Mouse (Mus musculus): ENCODE results near the gene Ahcy.
"Not testable (repeated sequence)": the region's sequence is repeated elsewhere in the genome, so short reads cannot be mapped to it uniquely, and the experiment has no call there.

Ahcy gene

GRCm38 (mm10) chr2:155074766-155075330 is 551 bp upstream of the Ahcy start:
- DNase-seq (ENCODE audit: low spot score), result no peak

- DNase-seq (ENCODE audit: low spot score), result no peak
Observed at GRCm38 (mm10) chr2:155073347-155073746, 950 bp downstream of the Ahcy start.

- no peak for DNase-seq (ENCODE audit: low spot score)
Observed at GRCm38 (mm10) chr2:155072353-155073145, 1.7 kb downstream of the Ahcy start.

- DNase-seq (ENCODE audit: low spot score), result no peak
Observed at GRCm38 (mm10) chr2:155071027-155071426, 3.3 kb downstream of the Ahcy start.

GRCm38 (mm10) chr2:155057361-155057760 is 16.9 kb downstream of the Ahcy start:
- no peak for DNase-seq (ENCODE audit: low spot score)

GRCm38 (mm10) chr2:155056076-155056578 is 18.2 kb downstream of the Ahcy start:
- DNase-seq (ENCODE audit: low spot score), result no peak

- DNase-seq (ENCODE audit: low spot score), result no peak
Observed at GRCm38 (mm10) chr2:155054672-155055071, 19.6 kb downstream of the Ahcy start.

- not testable (repeated sequence) for DNase-seq (ENCODE audit: low spot score)
Observed at GRCm38 (mm10) chr2:155053512-155053911, 20.8 kb downstream of the Ahcy start.

GRCm38 (mm10) chr2:155052681-155053080 is 21.6 kb downstream of the Ahcy start:
- DNase-seq (ENCODE audit: low spot score), result no peak

GRCm38 (mm10) chr2:155051622-155052351 is 22.5 kb downstream of the Ahcy start:
- no peak for DNase-seq (ENCODE audit: low spot score)

- DNase-seq (ENCODE audit: low spot score), result peak; percentile 94
Observed at GRCm38 (mm10) chr2:155050504-155051236, 23.6 kb downstream of the Ahcy start.

GRCm38 (mm10) chr2:155050108-155050503 is 24.2 kb downstream of the Ahcy start:
- DNase-seq (ENCODE audit: low spot score), result no peak

GRCm38 (mm10) chr2:155047452-155048178 is 26.7 kb downstream of the Ahcy start:
- DNase-seq (ENCODE audit: low spot score), result no peak

- no peak for DNase-seq (ENCODE audit: low spot score)
Observed at GRCm38 (mm10) chr2:155046803-155047202, 27.5 kb downstream of the Ahcy start.

GRCm38 (mm10) chr2:155045075-155045474 is 29.2 kb downstream of the Ahcy start:
- DNase-seq (ENCODE audit: low spot score), result no peak

- no peak for DNase-seq (ENCODE audit: low spot score)
Observed at GRCm38 (mm10) chr2:155044542-155044941, 29.8 kb downstream of the Ahcy start.

- DNase-seq (ENCODE audit: low spot score), result no peak
Observed at GRCm38 (mm10) chr2:155039956-155040355, 34.3 kb downstream of the Ahcy start.

GRCm38 (mm10) chr2:155032938-155033710 is 41.2 kb downstream of the Ahcy start:
- DNase-seq (ENCODE audit: low spot score), result no peak

GRCm38 (mm10) chr2:155030831-155031230 is 43.5 kb downstream of the Ahcy start:
- DNase-seq (ENCODE audit: low spot score), result no peak

GRCm38 (mm10) chr2:155020247-155020826 is 54.0 kb downstream of the Ahcy start:
- DNase-seq (ENCODE audit: low spot score), result not testable (repeated sequence)
